Mouse (Mus musculus) gastrocnemius, postnatal 14 days (tissue): Measurements from ENCODE around the gene Cyp2d10. TPM values are rescaled to one million over a fixed set of nuclear protein-coding genes. Genes with fewer than 3 reads are reported as not detected.
A peak's percentile ranks its signal among the peaks of the same experiment; 100 is the strongest.
"Not testable (repeated sequence)": the region's sequence is repeated elsewhere in the genome, so short reads cannot be mapped to it uniquely, and the experiment has no call there.

ENCODE experiments used
- DNase-seq: peaks from one replicate; pipeline ENCODE4 v3.0.0; 2021; ENCODE audit warnings: mixed read lengths
- intact Hi-C: fragments of 180-260 bp; cut with DNase I; formaldehyde crosslinking; loops from one replicate; pipeline ENCODE4 v1.15.1; 2025; ENCODE audit warnings: low total_unique reads
- microRNA-seq, 2 experiments: library from miRNA; unstranded; fragments of <30 nt; microRNA quantifications; one replicate each; pipeline ENCODE4 v1.2.0; 2021
- total RNA-seq, 2 experiments: library from RNA; stranded (reverse); gene quantifications; 2 replicates each; pipeline ENCODE4 v1.2.3; 2021

Cyp2d10 gene
- total RNA-seq, 2 experiments from 2014 or later = not detected

GRCm38 (mm10) chr15:82368851-82369250 is 38.1 kb downstream of the Cyp2d10 start:
- DNase-seq = no peak
- intact Hi-C loops = no loop called here

- DNase-seq = no peak
- intact Hi-C loops = no loop called here
Measured at GRCm38 (mm10) chr15:82368146-82368545, 38.8 kb downstream of the Cyp2d10 start.

GRCm38 (mm10) chr15:82364561-82364960 is 42.4 kb downstream of the Cyp2d10 start:
- intact Hi-C loops, DNase-seq: not testable (repeated sequence)

GRCm38 (mm10) chr15:82363801-82364200 is 43.2 kb downstream of the Cyp2d10 start:
- intact Hi-C loops, DNase-seq: not testable (repeated sequence)

GRCm38 (mm10) chr15:82362234-82362633 is 44.8 kb downstream of the Cyp2d10 start:
- DNase-seq = no peak
- intact Hi-C loops = no loop called here

- intact Hi-C loops = no loop called here
- DNase-seq = peak; percentile 41
Measured at GRCm38 (mm10) chr15:82361459-82362018, 45.5 kb downstream of the Cyp2d10 start.

- DNase-seq = peak; percentile 31
- intact Hi-C loops = loop anchor here (5.0 kb wide), 1 partner anchor 64 kb away; no protein-coding TSS in a partner anchor
Measured at GRCm38 (mm10) chr15:82358431-82359260, 48.3 kb downstream of the Cyp2d10 start.

GRCm38 (mm10) chr15:82354126-82354945 is 52.7 kb downstream of the Cyp2d10 start, which contains the start of gene Ndufa6:
Ndufa6 (minus strand) TSS chr15:82354322.
- peak; percentile 98 for DNase-seq
- intact Hi-C loops = no loop called here

- DNase-seq = no peak
- intact Hi-C loops = no loop called here
Measured at GRCm38 (mm10) chr15:82353745-82354113, 53.3 kb downstream of the Cyp2d10 start.

GRCm38 (mm10) chr15:82353078-82353744 is 53.8 kb downstream of the Cyp2d10 start:
- no peak for DNase-seq
- intact Hi-C loops = no loop called here

Small RNAs within 50 kb of the gene (microRNA-seq; reads per million reads assigned to microRNA genes)
- gene Gm25990 (0 reads per million in 2 experiments), gene Gm27331 (0 reads per million in 2 experiments), gene Gm27622 (0 reads per million in 2 experiments), gene Mir7684 (0 reads per million in 2 experiments)

Other genes with a start within 250 kb of the Cyp2d10 start
- under 1 TPM in 1 of 2 experiments, not detected in 1; 0.08 TPM for gene Shisa8, start 194.4 kb downstream of the Cyp2d10 start, total RNA-seq
- gene Tnfrsf13c, start 182.8 kb downstream of the Cyp2d10 start, total RNA-seq = not detected
- gene Cenpm, start 162.4 kb downstream of the Cyp2d10 start, total RNA-seq = 1 to 10 TPM; 1.8 to 2.6 TPM
- gene 1500009C09Rik, start 154.8 kb downstream of the Cyp2d10 start, total RNA-seq = not detected
- gene Sept3, start 132.3 kb downstream of the Cyp2d10 start, total RNA-seq = 1 to 10 TPM in 1 of 2 experiments, under 1 TPM in 1; 0.71 to 1.4 TPM
- not detected for gene Wbp2nl, start 108.2 kb downstream of the Cyp2d10 start, total RNA-seq
- gene Naga, start 68.3 kb downstream of the Cyp2d10 start, total RNA-seq = 10 to 100 TPM; 19.3 to 20.4 TPM
- gene Pheta2, start 68.3 kb downstream of the Cyp2d10 start, total RNA-seq = 1 to 10 TPM; 2.0 to 2.8 TPM
- 100 to 1,000 TPM; 141 to 147 TPM for gene Smdt1, start 68.2 kb downstream of the Cyp2d10 start, total RNA-seq
- 100 to 1,000 TPM; 417 to 454 TPM for gene Ndufa6, start 52.9 kb downstream of the Cyp2d10 start, total RNA-seq
- 10 to 100 TPM; 11.4 to 12.9 TPM for gene Cyp2d22, start 26.9 kb downstream of the Cyp2d10 start, total RNA-seq
- gene Cyp2d11, start 13.2 kb downstream of the Cyp2d10 start, total RNA-seq = under 1 TPM; 0.12 to 0.13 TPM
- gene Cyp2d9, start 26.2 kb upstream of the Cyp2d10 start, total RNA-seq = not detected
- gene Cyp2d12, start 147.9 kb upstream of the Cyp2d10 start, total RNA-seq = not detected
- gene Cyp2d34, start 213.8 kb upstream of the Cyp2d10 start, total RNA-seq = not detected